Mouse (Mus musculus) forebrain, embryonic 10.5 days (tissue): Measurements from ENCODE around the gene Olfr13. TPM values are rescaled to one million over a fixed set of nuclear protein-coding genes. Genes with fewer than 3 reads are reported as not detected.

Experiments
- polyA plus RNA-seq: library from polyadenylated mRNA; unstranded; fragments of >200 nt; fragmentation: Nextera tagmentation; extraction: Ambion mirVana; gene quantifications from 2 replicates; pipeline ENCODE4 v1.2.1, GENCODE M21; 2016

Gene Olfr13
- polyA plus RNA-seq, 1 experiment from 2014 or later = not detected

Other genes with a start within 250 kb of the Olfr13 start
- not detected in 2 replicates for gene Olfr444, start 223.1 kb upstream of the Olfr13 start, polyA plus RNA-seq
- not detected in 2 replicates for gene Olfr441, start 65.8 kb upstream of the Olfr13 start, polyA plus RNA-seq
- gene Olfr237-ps1, start 25.6 kb upstream of the Olfr13 start, polyA plus RNA-seq = not detected in 2 replicates
- not detected in 2 replicates for gene Olfr437, start 8.9 kb upstream of the Olfr13 start, polyA plus RNA-seq
- gene Olfr435, start 25.0 kb downstream of the Olfr13 start, polyA plus RNA-seq = not detected in 2 replicates
- not detected in 2 replicates for gene Olfr434, start 40.9 kb downstream of the Olfr13 start, polyA plus RNA-seq
- gene Olfr47, start 59.4 kb downstream of the Olfr13 start, polyA plus RNA-seq = not detected in 2 replicates
- 3.6 and 4.1 TPM in 2 replicates for gene Arhgef5, start 93.4 kb downstream of the Olfr13 start, polyA plus RNA-seq
- gene Nobox, start 137.4 kb downstream of the Olfr13 start, polyA plus RNA-seq = not detected in 2 replicates